Mouse (Mus musculus) spleen, postnatal 10 days (tissue): ENCODE data around the gene Tspan15.
A peak's percentile ranks its signal among the peaks of the same experiment; 100 is the strongest.

Source experiments
- DNase-seq, 2 experiments: peaks; one replicate each; pipeline ENCODE4 v3.0.0; 2021 to 2022; ENCODE audit warnings: low spot score in 2 of 2

Tspan15 gene

DNA sequence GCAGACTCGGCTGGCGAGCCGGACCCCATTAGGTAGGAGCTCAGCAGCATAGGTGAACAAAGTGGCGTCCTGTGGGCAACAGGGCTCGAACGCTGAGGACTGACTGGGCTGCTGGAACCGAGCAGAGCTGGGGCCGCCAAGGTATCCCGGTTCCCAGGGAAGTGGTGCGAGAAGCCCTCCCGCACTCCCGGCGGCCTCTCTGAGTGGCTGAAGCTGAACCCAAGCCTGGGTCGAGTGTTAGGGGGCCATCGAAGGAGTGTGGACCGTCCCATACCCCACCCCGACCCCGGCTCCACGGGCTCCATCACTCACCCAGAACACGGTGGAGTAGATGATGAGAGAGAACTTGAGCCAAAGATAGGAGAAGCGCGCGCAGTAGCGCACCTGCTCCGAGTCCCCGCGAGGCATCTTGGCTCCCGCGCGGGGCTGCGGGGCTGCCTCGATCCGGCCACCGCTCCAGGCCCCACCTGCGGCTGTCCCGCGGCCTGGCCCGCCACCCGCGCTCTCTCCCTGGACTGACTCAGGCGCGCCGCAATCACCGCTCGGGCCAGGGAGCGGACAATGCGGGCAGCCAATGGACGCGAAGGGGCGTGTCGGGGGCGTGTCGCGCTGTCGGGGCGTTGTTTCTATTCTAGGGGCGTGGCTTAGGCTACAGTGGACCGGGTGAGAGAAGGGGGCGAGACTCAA is at the start of gene Tspan15:
TSS of gene Tspan15 (minus strand) at position 544 of the 687 bp plus-strand sequence.
- peak; percentile 72 to 89 for DNase-seq

DNA sequence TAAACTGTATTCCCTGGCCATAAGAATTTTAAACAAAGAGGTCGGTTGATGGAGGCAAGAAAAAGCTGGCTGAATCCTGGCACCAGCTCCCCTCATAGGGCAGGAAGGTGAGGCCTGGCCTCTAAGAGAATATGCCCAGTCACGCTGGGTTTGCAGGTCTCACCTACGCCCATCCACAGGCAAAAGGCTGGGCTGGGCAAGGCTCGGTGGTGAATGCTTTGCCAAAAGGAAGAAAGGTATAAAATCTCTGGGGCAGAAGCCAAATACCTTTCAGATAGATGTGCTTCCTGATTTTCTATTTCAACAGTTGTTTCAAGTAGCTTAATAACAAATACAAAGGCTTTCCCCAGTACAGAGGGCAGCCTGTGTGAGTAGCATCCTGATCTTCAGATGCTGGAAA is 48.6 kb upstream of the Tspan15 start:
- no peak for DNase-seq

DNA sequence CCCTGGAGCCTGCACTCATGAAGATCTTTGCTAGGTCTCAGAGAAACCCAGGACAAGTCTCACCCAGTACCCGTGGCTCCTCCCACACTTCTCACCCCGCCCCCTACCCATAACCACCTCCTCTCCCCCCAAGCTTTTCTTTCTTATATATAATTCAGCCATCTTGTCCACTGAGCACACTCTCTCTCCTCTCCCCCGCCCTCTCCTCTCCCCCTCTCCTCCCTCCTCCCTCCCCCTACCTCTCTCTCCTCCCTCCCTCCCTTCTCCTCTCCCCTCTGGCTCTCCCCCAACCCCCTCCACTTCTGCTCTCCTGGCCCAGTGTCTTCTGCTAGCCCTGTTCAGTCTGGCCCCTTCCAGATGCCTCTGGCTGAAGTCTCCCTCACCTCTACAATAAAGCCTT is 48.0 kb upstream of the Tspan15 start:
- DNase-seq = no peak

DNA sequence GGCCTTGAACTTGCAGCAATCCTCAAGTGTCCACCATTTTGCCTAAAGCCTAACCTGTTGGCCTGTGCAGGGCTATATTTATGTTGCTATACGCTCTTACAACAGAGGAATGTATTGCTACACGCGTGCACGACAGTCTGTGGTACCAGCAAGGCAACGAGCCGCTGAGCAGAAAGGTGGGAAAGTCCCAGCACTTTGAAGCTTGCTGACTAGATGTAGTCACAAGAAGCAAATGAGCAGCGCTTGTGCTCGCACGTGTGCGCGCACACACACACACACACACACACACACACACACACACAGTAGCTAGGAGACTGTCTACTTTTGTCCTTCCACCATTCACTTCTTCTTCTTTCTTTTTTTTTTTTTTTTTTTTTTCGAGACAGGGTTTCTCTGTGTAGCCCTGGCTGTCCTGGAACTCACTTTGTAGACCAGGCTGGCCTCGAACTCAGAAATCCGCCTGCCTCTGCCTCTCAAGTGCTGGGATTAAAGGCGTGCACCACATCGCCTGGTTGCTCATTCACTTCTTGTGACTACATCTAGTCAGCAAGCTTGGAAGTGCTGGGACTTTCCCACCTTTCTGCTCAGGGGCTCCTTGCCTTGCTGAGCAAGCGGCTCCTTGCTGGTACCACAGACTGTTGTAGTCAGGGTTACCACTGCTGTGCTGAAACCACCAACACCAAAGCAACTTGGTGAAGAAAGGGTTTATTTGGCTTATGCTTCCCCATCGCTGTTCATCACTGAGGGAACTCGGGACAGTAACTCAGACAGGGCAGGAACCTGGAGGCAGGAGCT is 46.6 kb upstream of the Tspan15 start:
- no peak for DNase-seq

DNA sequence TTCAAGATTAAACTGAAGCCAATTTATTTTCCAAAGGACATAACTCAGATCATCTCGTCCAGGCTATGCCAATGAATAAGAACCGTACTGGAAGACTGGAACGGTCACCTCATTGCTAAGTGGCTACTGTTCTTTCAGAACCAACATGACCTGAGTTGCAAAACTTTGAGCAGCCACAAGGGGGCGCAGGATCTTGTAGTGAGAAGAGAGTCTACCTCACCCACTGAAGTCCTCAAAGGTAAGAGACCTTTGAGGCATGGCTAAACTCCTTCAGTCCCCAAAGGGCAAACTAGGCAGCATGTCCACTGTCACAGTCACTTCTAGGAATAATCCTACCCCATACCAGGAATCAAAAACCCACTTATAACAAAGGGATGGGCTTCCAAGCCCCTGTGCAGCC is 44.2 kb upstream of the Tspan15 start:
- peak; percentile 84 to 92 for DNase-seq

DNA sequence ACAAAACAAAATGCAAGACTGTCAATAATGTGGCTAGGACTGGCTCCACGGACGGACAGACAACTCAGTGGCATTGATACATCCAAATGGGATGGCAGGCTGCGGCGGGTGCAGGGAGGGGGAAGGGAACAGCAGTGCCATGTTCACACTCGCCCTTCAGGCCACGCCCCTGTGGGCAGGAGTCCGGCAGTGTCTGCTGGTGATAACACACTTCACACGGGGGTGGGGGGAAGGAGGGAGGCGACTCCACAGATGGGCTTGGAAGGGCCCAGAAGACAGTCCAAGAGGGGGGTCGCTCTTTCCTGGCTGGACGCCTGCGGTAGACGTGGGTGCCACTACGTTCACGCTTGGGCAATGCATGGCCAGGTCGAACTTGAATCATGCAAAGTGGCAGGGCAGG is 38.2 kb upstream of the Tspan15 start:
- no peak for DNase-seq

DNA sequence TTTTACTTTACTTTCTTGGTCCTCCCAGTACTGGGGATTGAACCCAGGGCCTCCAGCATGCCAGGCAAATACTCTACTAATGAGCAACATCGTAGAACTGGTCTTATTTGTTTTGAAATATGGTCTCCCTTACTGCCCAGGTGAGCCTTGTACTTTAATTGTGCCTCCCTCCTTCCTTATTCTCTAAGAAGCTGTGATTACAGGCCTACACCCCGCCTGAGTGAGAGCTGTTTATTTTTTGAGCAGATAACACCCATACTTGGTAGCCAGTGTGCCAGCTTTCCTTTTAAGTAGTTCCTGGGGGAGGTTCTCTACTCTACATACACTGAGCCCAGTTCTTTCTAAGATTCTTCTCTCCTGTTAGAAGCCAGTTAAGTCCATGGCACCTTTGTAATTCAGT is 33.2 kb upstream of the Tspan15 start:
- DNase-seq = no peak

DNA sequence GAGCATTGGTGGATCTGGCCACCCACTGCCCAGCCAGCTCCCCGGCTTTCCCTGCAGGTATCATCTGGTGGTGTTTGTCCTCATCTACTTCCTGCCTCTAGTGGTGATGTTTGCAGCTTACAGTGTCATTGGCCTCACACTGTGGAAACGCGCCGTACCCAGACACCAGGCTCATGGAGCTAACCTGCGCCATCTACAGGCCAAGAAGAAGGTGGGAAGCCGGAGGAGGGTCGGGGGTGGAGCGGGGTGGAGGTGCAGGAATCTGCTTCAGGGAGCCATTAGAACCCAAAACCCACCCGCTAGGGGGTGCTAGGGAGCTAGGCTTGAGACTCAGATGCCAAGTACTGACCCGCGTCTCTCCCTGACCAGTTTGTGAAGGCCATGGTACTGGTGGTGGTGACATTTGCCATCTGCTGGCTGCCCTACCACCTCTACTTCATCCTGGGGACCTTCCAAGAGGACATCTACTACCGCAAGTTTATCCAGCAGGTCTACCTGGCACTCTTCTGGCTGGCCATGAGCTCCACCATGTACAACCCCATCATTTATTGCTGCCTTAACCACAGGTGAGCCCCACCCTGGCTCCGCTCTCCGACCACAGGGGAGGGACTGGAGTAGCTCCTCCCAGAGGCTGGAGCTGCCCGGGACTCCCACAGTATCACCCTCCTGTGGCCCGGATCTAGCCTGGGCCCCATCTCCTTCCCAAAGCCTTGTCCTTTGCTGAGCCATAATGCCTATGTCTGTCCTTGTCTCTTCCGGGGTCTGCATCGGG is 30.2 kb upstream of the Tspan15 start:
- DNase-seq = peak; percentile 48 to 79

DNA sequence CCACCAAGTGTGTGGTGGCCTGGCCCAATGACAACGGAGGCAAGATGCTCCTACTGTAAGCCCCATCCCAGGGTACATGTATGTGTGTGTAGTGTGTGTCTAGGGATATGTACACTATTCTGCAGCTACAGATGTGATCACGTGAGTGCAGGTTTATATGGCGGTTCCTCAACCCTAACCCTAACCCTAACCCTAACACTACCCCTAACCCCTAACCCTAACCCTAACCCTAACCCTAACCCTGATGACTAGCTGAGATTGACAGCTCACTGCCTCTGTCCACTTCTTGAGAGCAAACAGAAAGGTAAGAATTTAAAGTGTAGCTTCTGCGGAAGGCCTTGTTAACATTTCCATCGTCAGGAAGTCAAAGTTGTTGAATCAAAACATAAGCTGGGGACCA is 27.2 kb upstream of the Tspan15 start:
- DNase-seq = no peak

DNA sequence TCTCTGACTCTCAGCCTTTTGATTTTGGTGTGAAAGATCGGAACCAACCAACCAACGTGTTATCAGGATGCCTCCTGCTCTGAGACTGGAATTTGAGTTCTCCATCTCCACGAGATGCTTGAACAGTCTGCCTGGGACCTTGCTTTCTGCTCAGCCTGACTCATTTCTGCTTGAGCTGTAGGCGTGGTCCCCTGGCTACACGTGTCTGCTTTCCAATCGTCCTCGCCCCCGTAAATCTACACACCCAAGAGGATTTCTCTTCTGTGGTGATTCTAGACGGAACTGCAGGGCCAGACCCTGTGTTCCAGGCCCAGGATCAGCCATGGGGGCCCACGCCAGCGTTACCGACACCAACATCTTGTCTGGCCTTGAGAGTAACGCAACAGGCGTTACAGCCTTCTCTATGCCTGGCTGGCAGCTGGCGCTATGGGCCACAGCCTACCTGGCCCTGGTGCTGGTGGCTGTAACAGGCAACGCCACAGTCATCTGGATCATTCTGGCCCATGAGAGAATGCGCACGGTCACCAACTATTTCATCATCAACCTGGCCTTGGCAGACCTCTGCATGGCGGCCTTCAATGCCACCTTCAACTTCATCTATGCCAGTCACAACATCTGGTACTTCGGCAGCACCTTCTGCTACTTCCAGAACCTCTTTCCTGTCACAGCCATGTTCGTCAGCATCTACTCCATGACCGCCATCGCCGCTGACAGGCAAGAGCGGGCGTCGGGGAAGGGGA is 21.6 kb upstream of the Tspan15 start:
- DNase-seq = no peak

DNA sequence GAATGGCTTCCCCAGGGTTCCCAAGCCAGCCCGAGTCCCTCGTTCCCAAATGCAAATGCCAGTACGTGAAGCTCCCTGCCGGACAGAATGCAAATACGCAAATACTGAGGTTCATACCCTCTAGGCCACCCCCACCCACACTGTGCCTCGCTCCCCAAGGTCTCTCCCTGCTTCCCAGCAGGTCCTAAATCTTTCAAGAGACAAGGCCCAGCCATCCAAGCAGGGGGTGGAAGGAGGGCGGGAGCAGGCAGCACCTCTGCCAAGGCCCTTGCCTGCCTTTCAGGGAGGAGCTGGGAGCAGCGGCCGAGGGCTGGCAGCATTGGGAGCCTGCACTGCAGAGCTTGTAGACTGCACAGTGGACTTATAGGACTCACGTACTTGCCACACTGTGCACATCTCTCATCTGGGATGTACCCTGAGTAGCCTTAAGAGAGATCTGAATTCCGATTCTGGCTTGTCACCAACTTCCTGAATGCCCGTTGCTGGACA is 21.0 kb upstream of the Tspan15 start, which contains the start of gene Tacr2:
TSS of gene Tacr2 (plus strand) at position 439 of the 489 bp plus-strand sequence.
- no peak for DNase-seq

DNA sequence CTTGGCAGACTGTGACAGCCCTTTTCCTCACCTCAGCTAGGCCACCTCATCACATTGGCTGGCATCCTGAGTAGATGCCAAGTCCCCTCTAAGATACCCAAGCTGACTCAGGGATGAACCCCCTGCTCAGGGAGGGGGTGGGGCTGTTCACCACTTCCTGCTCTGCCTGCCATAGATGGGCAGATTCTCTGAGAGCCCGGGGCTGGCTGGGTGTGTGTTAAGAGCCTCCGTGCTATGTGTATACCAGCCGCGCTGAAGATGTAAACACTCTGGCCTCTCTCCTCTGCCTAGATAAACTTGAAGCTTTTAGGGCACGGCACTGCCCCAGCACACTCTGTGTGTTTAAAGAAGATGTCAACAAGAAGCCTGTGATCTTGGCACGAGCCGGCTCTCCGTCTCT is 16.8 kb upstream of the Tspan15 start:
- DNase-seq = no peak

DNA sequence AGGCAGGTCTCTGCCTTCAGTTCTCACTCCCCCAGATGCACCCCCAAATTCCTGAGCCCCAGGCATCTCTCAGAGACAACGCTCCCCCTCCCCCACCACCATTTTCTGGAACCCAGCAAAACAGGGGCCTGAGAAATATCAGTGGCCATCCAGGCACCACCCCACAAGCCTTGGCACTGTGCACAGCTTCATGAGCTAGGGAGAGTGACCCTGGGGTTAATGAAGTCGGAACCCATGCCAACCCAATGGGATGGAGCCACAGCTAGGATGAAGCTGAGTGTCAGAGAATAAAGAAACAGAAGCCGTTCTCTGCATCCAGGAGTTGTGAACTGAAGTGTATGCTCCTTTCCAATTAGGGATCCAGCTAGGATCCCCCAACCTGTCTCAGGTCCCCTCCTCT is 16.1 kb upstream of the Tspan15 start:
- no peak for DNase-seq

DNA sequence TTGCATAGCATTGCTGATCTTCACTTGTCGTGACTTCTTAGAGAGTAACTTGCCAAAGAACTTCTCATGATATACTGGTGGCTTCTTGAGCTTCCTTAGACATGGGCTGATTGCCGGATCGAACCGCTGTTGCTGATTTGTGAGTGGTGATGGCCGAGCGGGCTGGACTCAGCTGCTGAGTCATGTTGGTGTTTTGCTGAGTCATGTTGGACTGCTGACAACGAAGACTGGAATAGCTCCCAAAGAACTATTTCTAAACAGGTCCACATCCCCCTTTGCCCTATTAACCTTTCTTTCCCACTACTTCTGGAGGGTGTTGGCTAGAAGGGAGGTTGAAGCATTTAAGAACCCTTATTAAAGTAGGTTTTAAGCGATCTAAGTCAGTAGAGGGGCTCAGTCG is 13.0 kb upstream of the Tspan15 start:
- DNase-seq = no peak

DNA sequence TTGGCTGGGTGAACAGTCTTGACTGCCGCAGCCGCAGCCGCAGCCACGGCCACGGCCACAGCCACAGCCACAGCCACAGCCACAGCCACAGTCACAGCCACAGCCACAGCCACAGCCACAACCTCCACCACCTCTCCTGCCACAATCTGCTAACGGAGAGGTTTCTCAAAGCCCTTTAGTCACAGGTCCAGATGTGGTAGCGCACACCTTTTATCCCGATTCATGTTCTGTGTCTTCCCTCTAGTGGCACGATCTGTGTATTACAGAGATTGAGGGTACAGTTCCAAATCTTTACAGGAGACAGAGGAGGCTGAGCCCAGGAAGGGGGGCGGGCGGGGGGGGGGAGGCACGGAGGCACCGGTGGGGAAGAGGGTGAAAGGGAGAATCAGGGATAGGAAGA is 11.8 kb upstream of the Tspan15 start:
- peak in 1 of 2 experiments; percentile 60 for DNase-seq

DNA sequence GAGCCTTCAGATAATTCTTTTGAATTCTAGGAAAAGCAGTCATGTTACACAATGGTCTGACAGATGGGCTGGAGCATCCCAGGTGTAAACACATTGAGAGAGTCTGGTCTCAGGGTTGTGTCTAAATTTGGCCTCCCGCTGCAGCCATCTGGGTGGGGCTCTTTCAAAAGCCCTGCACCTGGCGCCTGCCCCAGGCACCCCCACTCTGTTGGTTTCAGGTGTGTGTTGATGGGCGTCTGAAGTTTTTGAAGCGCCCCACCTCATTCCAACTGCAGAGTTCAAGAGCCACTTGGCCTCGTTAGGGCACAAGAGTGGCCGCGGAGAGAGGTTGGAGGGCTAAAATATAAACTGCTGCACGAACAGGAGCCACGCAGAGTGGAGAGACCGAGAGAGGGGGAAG is 11.3 kb upstream of the Tspan15 start:
- no peak for DNase-seq

DNA sequence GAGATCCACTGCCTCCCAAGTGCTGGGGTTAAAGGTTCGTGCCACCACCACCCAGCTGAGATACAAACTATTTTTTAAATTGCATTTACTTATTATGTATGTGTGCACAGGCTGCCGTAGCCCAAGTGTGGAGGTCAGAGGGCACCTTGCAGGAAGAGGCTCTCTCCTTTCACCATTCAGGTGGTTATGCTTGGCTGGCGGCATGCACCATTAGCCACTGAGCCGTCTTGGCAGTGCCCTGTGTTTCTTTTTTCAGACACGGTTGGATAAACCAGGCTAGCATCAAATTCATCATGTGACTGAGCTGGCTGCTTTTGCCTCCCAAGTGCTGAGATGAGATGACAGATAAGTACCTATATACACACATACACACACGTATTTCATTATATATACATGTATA is 8.2 kb upstream of the Tspan15 start:
- no peak for DNase-seq

DNA sequence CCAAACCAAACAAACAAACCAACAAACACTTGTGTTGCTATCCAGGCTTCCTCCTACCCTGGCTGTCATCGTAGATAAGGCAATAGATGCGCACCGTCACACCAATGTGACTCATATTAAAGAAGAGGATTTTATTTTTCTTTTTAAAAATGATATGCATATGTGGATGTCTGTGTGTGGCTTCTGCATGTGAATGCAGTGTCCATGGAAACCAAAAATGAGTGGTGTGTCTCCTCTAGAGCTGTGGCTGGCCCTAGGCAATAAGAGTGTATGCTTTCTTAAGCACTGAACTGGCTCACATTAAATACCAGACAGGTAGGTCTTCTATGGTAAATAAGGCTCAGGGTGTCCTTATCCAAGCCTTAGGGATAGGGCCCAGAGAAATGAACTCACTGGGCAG is 7.6 kb upstream of the Tspan15 start:
- DNase-seq = no peak

DNA sequence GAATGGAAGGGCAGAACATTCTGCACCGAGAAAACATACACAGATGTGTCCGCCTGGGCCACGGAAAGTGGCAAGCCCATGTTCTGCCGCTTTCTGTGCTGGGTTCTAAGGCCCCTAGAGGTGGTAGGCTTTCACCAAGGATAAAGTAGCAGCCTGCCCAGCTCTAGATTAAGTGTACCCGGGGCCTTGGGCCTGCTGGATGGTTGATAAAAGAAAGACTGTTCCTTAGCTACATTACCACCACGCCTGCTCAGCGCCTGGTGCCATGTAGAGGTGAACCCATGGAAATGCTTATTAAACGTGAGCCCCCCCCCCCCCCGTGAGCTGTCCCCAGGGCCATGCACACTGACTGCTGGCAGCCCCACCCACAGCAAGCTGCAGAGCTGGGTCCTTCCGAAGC is 6.2 kb upstream of the Tspan15 start:
- peak in 1 of 2 experiments; percentile 32 for DNase-seq

DNA sequence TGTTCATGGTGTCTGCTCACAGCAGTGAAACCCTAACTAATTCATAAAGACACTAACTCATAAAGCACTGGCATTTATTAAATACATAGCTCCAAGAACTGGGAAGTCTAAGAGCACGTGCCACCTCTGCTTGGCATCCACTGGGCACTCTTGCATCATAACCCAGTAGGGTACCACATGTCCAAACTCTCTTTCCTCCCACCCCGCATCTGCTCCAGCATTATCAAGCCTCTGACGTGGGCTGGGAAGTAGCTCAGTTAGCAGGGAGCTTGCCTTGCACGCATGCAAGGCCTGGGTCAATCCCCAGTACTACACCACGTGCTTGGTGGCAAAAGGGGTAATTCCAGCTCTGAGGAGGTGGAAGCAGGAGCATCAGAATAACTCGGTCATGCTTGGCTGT is 5.1 kb upstream of the Tspan15 start:
- no peak for DNase-seq

DNA sequence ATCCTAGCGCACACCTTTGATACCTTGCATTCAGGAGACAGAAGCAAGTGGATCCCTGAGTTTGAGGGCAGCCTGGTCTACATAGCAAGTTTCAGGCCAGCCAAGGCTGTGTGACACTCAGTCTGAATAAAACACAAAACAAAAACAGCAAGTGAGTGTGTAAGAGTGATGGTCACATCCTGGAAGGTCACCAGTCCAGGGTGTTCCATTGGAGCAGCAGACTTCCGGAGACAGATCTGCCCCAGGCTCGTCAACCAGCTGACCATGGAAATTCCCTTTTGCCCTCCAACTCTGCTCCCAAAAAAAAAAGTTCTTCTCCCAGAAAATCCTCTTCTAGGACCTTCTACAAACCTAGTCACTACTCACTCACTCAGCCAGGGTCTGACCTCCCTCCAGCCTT is 760 bp upstream of the Tspan15 start:
- DNase-seq = no peak

DNA sequence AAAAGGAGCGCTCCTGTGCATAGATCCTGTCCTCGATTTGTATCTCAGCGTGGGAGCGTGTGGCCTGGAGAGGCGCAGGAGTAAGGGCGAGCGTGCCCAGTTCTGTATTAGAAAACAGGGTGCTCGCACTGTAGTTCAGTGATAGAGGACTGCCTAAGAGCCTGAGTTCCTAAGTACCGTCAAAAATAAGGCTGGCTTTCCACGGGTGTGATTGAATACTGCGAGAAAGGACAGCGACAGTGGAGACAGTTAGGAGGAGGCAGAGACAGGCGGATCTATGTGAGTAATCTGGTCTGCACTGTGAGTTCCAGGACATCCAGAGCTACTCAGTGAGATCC is 313 bp upstream of the Tspan15 start:
- DNase-seq = no peak
